Mouse (Mus musculus) small intestine, adult 2 months (tissue): Measurements from ENCODE around the gene Spock3. TPM values are rescaled to one million over a fixed set of nuclear protein-coding genes. Genes with fewer than 3 reads are reported as not detected.

ENCODE experiments used
- H3K27ac ChIP-seq: fragments of 200-500 bp; 2 replicates; pipeline ENCODE4 v1.5.1; 2012; ENCODE audit warnings: low read depth, low read length, control low read depth, inconsistent platforms; ENCODE audit not compliant: insufficient read depth
- H3K27me3 ChIP-seq: fragments of 200-500 bp; 2 replicates; pipeline ENCODE4 v1.6.1; 2012; ENCODE audit warnings: mild to moderate bottlenecking, moderate library complexity, low read length, inconsistent platforms; ENCODE audit not compliant: control insufficient read depth, insufficient read depth
- H3K36me3 ChIP-seq: fragments of 200-500 bp; 2 replicates; pipeline ENCODE4 v1.6.1; 2012; ENCODE audit warnings: mild to moderate bottlenecking, low read length, control low read depth, inconsistent platforms; ENCODE audit not compliant: control insufficient read depth, insufficient read depth
- H3K4me1 ChIP-seq: fragments of 200-500 bp; 2 replicates; pipeline ENCODE4 v1.6.1; 2012; ENCODE audit warnings: low read length, inconsistent platforms, mixed read lengths; ENCODE audit not compliant: control insufficient read depth, insufficient read depth, insufficient read length
- H3K4me3 ChIP-seq: fragments of 200-500 bp; 2 replicates; pipeline ENCODE4 v1.5.1; 2012; ENCODE audit warnings: low read depth, mild to moderate bottlenecking, control low read depth, inconsistent platforms, low read length, moderate library complexity
- CTCF ChIP-seq: fragments of 200-500 bp; IDR thresholded peaks from 2 replicates; pipeline ENCODE4 v1.5.1; 2012; ENCODE audit warnings: low read depth, mild to moderate bottlenecking, control low read depth, inconsistent platforms, low read length, moderate library complexity, mixed read lengths; ENCODE audit not compliant: insufficient replicate concordance, insufficient read length; ENCODE audit errors: extremely low read depth
- POLR2A ChIP-seq: fragments of 200-500 bp; IDR thresholded peaks from 2 replicates; pipeline ENCODE4 v1.6.1; 2012; ENCODE audit warnings: low read depth, mild to moderate bottlenecking, control low read depth, inconsistent platforms, low read length, moderate library complexity
- WGBS: fragments of 180-500 bp; shearing (Covaris S2); methylation state at CpG from one replicate; pipeline ENCODE4 v1.1.7; 2018; 5-methylcytosine and 5-hydroxymethylcytosine counted together
- polyA plus RNA-seq: library from polyadenylated mRNA; depleted of rRNA; stranded (reverse); fragments of >200 nt; gene quantifications from 2 replicates; pipeline ENCODE4 v1.2.3, GENCODE M21; 2012; rRNA removed

Spock3 gene
- polyA plus RNA-seq = 0.04 TPM in 1 of 2 replicates, not detected in the other

GRCm38 (mm10) chr8:62950709-62951108, at the start of gene Spock3:
Gene Spock3, plus strand, starts transcription at chr8:62951009.
- H3K27ac ChIP-seq = no peak within 1 kb of the TSS
- no peaks in the 10 kb centered on the region; the same call in 1 of the 2 replicates for H3K27me3 ChIP-seq
- no peaks in the 10 kb centered on the region for H3K36me3 ChIP-seq
- no peaks in the 10 kb centered on the region for H3K4me1 ChIP-seq
- WGBS = 17% methylated on average over 2 of the region's 2 CpGs
- peak within 1 kb of the TSS; percentile 10 for H3K4me3 ChIP-seq
- TF ChIP-seq CTCF (no peak), POLR2A (no peak)

DNA sequence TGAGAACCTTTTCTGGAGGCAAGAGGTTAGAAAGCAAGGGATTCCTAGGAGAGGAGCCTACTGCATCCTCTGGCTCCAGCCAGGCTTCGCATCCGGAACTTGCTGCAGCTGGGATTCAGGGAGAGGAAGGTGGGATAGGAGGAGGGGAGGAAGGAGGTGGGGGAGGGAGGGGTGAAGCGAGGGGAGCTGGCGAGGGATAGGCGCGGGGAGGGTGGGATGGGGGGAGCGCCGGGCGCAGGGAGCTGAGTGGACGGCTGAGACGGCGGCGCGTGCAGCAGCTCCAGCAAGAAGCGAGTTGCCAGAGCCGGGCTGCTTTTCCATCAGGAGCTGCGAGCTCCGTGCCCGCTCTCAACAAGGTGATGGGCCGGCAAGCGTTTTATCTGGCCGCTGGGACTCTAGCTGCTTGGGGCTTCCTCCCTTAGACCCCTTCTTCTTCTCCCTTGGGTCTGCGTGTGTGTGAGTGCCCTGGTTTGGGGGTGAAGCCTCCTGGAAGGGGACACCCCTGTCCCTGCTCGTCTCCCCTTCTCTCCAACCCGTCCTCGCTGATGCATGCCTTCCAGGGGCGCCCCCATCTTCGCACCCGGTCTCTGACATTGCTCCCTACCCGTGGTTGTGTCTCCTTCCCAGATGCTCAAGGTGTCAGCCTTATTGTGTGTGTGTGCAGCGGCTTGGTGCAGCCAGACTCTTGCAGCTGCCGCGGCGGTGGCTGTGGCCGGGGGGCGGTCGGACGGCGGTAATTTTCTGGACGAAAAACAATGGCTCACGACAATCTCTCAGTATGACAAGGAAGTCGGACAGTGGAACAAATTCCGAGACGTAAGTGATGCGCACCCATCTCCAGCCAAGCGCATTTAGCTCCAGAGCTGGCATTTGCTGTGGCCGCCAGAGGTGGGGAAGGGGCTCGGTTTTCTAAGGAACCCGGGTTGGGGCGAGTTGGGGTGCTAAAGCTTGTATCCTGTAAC, 645 bp downstream of the Spock3 start:
- H3K4me3 ChIP-seq = peak overlapping the region; percentile 10
- TF ChIP-seq CTCF (no peak), POLR2A (no peak)
- WGBS = 2% methylated on average over 50 of the region's 50 CpGs

GRCm38 (mm10) chr8:62952481-62952880, 1.7 kb downstream of the Spock3 start:
- 21% methylated on average over 3 of the region's 3 CpGs for WGBS
- Histone ChIP-seq H3K4me1 (no peaks in the 10 kb centered on the region), H3K27ac (no peak overlapping the region), H3K27me3 (no peaks in the 10 kb centered on the region; the same call in 1 of the 2 replicates), H3K36me3 (no peaks in the 10 kb centered on the region), H3K4me3 (no peak overlapping the region)
- TF ChIP-seq CTCF (no peak), POLR2A (no peak)

More for the DNA sequence above, 645 bp downstream of the Spock3 start:
- Histone ChIP-seq H3K27me3 (no peaks in the 10 kb centered on the region; the same call in 1 of the 2 replicates), H3K36me3 (no peaks in the 10 kb centered on the region), H3K27ac (no peak overlapping the region), H3K4me1 (no peaks in the 10 kb centered on the region)

DNA sequence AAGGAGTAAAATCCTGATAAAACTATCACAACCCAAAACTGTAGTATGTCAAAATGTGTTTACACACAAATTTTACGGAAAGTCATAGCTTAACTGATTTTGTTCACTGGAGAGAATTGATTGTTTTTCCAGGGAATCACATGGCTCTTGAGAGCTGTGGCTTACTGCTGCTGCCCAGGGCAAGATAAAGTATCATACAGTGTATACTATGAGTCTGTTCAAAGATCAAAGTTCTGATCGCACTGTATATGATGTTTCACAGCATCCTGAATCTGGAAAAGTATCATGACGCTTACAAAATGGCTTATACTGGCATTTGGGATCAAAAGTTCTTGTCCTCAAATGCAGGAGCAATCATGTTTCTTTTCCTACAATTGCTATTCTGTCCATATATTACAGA, 11.8 kb downstream of the Spock3 start:
- Histone ChIP-seq H3K36me3 (no peaks in the 10 kb centered on the region), H3K4me1 (no peaks in the 10 kb centered on the region), H3K27ac (no peak overlapping the region), H3K27me3 (no peaks in the 10 kb centered on the region), H3K4me3 (no peak overlapping the region)
- 51% methylated on average over 3 of the region's 3 CpGs for WGBS
- TF ChIP-seq CTCF = no peak

- Histone ChIP-seq H3K27me3 (no peaks in the 10 kb centered on the region), H3K4me1 (no peaks in the 10 kb centered on the region), H3K27ac (no peak overlapping the region), H3K36me3 (no peaks in the 10 kb centered on the region), H3K4me3 (no peak overlapping the region)
- TF ChIP-seq CTCF = no peak
- TF ChIP-seq POLR2A = no peak
- 72% methylated on average over 2 of the region's 2 CpGs for WGBS
Observed at GRCm38 (mm10) chr8:62969802-62970372, 19.1 kb downstream of the Spock3 start.

GRCm38 (mm10) chr8:63088984-63089383, 138.2 kb downstream of the Spock3 start:
- Histone ChIP-seq H3K4me1 (no peaks in the 10 kb centered on the region), H3K27me3 (no peaks in the 10 kb centered on the region), H3K4me3 (no peak overlapping the region), H3K27ac (no peak overlapping the region), H3K36me3 (no peaks in the 10 kb centered on the region)
- TF ChIP-seq POLR2A = no peak
- TF ChIP-seq CTCF = no peak
- WGBS = 72% methylated on average over 3 of the region's 3 CpGs

DNA sequence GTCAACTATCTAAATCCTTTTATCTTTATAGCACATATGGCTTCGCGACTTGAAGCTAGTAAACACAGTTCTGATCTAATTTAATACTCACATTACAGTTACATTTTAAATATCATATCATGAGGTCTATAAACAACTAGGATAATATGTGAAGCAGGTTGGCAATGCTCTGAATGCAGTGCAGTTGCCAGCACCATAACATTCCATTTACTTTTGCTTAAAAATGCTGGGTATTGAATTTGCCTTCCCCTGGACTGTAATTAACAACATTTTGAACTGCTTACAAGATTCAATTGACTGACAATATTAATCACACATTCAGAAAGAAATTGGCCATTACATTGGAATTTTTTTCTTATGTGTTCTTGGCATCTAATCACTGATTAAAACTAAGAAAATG, 147.4 kb downstream of the Spock3 start:
- H3K36me3 ChIP-seq = no peaks in the 10 kb centered on the region
- no peak overlapping the region for H3K27ac ChIP-seq
- H3K27me3 ChIP-seq = no peaks in the 10 kb centered on the region
- TF ChIP-seq CTCF (no peak), POLR2A (no peak)
- H3K4me1 ChIP-seq = no peaks in the 10 kb centered on the region
- H3K4me3 ChIP-seq = no peak overlapping the region
- WGBS = 46% methylated on average over 2 of the region's 2 CpGs
